Mouse (Mus musculus): ENCODE measurements around the gene Pum1. TPM values are rescaled to one million over a fixed set of nuclear protein-coding genes. Genes with fewer than 3 reads are reported as not detected.

Pum1 gene
- polyA plus RNA-seq, 1 experiment from 2014 or later: 103 TPM

DNA sequence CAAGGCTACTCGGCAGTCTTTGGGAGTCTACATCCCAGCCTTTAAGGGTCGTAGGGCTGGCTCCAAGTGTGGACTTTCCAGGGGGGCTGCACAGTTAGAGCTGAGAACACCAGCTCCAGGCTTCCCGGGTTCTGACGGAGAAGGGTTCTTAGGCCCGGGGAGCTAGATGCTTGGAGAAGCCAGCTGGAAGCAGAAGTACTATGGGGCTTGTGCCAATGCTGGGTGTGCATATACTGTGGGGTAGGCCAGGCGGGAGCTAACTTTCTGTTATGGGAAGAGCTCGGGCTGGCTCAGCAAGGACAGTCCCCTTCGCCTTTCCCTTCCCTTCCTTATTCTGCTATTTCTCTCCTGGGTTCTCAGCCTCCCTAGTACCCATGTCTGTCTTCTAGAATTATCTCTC lies 152.7 kb downstream of the Pum1 start:
- Histone ChIP-seq H3K9me3 (no peaks in the 10 kb centered on the region), H3K27me3 (ENCODE audit: insufficient read depth, poor library complexity, severe bottlenecking) (no peaks in the 10 kb centered on the region), H3K36me3 (peaks cover 34% of the 10 kb centered on the region), H3K4me3 (no peak overlapping the region), H3K27ac (0 out of 2 replicates have a peak overlapping the region, but pooled peaks have one; percentile 14), H3K4me1 (replicated peaks) (peaks cover 64% of the 10 kb centered on the region)
- DNase-seq (ENCODE audit: low spot score): no peak
- WGBS: 89% methylated on average over 8 of the region's 8 CpGs

DNA sequence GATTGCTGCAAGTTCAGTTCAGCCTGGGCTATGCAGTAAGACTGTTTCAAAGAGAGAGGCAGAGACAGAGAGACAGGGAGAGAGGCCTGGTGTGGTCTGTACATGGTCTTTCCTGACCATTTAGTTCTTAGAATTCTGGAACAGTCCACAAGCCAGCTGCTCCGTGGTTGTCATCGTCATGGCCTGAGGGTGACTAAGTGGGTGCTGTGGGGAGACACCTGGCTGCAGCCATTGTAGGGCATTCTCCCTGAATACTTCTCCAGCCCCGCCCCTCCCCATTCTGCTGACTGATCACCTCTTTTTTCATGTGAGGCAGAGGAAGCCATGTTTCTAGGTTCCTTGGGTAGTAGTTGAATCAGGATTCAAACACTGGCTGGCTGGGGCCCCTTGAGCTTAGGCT lies 156.7 kb downstream of the Pum1 start:
- no peak for DNase-seq (ENCODE audit: low spot score)
- Histone ChIP-seq H3K4me1 (replicated peaks) (peaks cover 27% of the 10 kb centered on the region), H3K9me3 (no peaks in the 10 kb centered on the region), H3K4me3 (no peak overlapping the region), H3K36me3 (peaks cover 69% of the 10 kb centered on the region), H3K27me3 (ENCODE audit: insufficient read depth, poor library complexity, severe bottlenecking) (no peaks in the 10 kb centered on the region), H3K27ac (no peak overlapping the region)
- WGBS: 85% methylated on average over 3 of the region's 3 CpGs

DNA sequence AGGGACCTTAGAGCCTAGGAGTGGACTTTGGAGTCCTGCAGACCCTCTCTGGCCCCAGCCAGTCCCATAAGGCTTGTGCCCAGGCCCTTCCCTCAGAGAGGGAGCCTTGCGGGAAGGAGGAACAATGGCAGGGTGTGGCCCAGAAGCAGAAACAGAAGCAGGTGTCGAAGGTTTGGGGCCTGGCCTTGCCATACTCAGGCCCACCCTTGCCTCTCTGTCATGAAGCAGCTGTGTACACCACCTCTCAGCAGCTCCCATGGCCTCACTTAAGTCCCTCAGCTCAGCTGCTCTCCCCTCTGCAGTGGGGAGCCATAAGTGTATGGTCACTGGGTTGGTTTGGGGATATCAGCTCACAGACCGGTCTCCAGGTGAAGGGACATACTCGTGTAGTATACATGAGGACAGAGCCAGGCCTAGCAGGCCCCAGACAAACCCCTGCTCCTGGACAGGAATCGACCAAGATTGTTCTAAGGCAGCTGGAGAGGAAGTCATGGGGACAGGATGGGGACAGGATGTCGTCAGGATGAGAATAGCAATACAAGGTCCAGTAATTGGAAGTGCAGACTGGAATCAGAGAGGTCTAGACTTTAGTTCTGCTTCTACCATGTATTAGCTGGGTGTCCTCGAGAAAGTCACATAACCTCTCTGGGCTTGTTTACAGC lies 157.6 kb downstream of the Pum1 start:
- Histone ChIP-seq H3K36me3 (peaks cover 76% of the 10 kb centered on the region), H3K27ac (peak overlapping the region; percentile 40; the same call in 1 of the 2 replicates), H3K27me3 (ENCODE audit: insufficient read depth, poor library complexity, severe bottlenecking) (no peaks in the 10 kb centered on the region), H3K4me1 (replicated peaks) (peaks cover 18% of the 10 kb centered on the region; the same call in 1 of the 2 replicates), H3K9me3 (no peaks in the 10 kb centered on the region), H3K4me3 (no peak overlapping the region)
- DNase-seq (ENCODE audit: low spot score): no peak
- 83% methylated on average over 7 of the region's 7 CpGs for WGBS

DNA sequence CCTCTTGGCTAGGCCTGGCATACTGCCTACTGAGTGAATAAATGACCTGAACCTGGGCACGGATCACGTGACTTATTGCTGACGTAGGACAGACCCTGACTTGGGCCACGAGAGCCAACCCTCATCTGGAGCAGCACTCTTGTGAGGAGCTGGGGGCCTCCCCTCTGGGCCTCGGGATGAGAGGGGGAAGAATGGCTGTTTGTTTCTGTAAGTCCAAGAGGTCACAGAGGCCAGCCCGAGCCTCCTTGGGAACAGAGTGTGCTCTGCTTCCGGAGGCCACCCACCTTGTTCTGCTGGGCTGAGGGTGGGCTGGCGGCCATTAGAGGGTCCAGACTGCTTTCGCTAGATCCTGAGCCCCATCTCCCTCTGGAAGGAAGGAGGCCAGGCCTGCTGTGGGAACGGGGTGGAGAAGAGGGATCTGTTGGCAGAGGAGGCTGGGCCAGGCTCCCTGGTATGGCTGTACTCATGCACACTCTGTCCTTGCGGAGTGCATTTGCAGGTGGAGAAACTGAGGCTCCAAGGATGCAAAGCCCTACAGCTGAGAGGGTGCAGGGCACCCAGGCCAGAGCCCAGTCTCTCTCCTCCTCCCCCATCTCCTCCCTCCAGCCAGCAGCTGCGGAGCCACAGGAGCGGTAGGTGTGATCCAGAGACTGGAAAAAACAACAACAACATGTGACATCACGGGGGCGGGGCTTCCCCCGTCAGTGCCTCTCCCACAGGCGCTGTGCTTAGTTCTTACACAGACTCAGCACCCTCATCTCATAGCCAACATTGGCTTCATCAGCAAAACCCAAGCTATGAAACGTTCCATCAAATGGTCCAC lies 165.9 kb downstream of the Pum1 start:
- WGBS: 8% methylated on average over 18 of the region's 18 CpGs
- peak overlapping the region; percentile 37 for H3K4me3 ChIP-seq
- H3K27ac ChIP-seq: peak overlapping the region; percentile 87
- no peaks in the 10 kb centered on the region for H3K27me3 ChIP-seq (ENCODE audit: insufficient read depth, poor library complexity, severe bottlenecking)
- no peaks in the 10 kb centered on the region for H3K9me3 ChIP-seq
- peaks cover 38% of the 10 kb centered on the region for H3K4me1 ChIP-seq (replicated peaks)
- peaks cover 14% of the 10 kb centered on the region for H3K36me3 ChIP-seq
- peak; percentile 81 for DNase-seq (ENCODE audit: low spot score)

Other genes with a start within 250 kb of the Pum1 start
- 5.9 and 14.4 TPM in 2 replicates for gene Nkain1, start 89.1 kb upstream of the Pum1 start, polyA plus RNA-seq (2016; fragmentation: Nextera tagmentation; extraction: Ambion mirVana)
- 30.0 and 38.4 TPM in 2 replicates for gene Sdc3, start 129.2 kb downstream of the Pum1 start, polyA plus RNA-seq (2016; fragmentation: Nextera tagmentation; extraction: Ambion mirVana)
- 21.3 and 25.9 TPM in 2 replicates for gene Laptm5, start 249.8 kb downstream of the Pum1 start, polyA plus RNA-seq (2016; fragmentation: Nextera tagmentation; extraction: Ambion mirVana)

Data from hindbrain, embryonic 10.5 days (tissue).